Mouse (Mus musculus): ENCODE data around the gene Sfrp5. TPM values are rescaled to one million over a fixed set of nuclear protein-coding genes. Genes with fewer than 3 reads are reported as not detected.

The Sfrp5 gene
- 0.37 TPM in 1 of 2 replicates, not detected in the other for polyA plus RNA-seq (2015; fragmentation: Nextera tagmentation; extraction: Ambion mirVana)

DNA sequence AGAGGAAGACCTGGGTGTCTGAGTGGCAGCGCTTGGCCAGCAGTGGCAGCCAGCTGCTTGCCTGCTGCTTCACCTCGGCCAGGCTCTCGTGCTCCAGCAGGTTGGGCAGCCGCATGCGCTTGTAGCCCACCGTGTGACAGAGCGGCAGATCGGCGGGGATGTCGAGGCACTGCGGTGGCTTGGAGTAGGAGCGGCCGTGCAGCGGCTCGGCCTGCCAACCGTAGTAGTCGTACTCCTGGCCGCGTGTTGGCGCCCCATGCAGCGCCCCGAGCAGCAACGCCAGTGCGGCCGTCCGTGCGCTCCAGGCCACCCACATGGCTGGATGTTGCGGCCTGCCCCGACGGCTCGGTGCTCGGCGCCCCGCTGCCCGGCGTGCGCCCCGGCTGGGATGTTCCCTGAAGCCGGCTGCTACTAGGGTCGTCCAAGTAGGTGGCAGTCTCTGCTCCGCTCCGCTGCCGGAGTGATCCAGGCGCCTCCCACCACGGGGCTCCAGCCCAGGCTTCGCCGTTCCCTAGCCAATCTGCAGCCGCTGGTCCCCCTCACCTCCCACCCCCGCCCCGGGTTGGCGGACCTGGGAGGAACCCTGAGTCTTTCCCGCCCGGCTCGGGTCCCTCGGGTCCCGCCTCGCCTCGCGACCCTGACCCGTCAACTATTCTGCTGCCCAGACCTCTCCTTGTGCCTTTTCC, at the start of gene Sfrp5:
Gene Sfrp5 (minus strand): TSS at position 557 of the 686 bp plus-strand sequence.
- Histone ChIP-seq H3K27ac (ENCODE audit: low read length) (no peak within 1 kb of the TSS), H3K27me3 (ENCODE audit: control insufficient read depth, insufficient read depth, low read depth, low read length) (peaks cover 51% of the 10 kb centered on the region), H3K9ac (ENCODE audit: low read depth, low read length) (no peak within 1 kb of the TSS), H3K9me3 (replicated peaks; ENCODE audit: control insufficient read depth, low read length) (no peaks in the 10 kb centered on the region), H3K36me3 (ENCODE audit: control insufficient read depth, insufficient read depth) (no peaks in the 10 kb centered on the region), H3K4me3 (ENCODE audit: low read depth, low read length) (no peak within 1 kb of the TSS), H3K4me1 (ENCODE audit: control insufficient read depth, low read depth, low read length) (no peaks in the 10 kb centered on the region), H3K4me2 (ENCODE audit: low read depth, low read length) (no peak within 1 kb of the TSS)
- ATAC-seq (ENCODE audit: low read depth) = no peak
- WGBS (ENCODE audit: insufficient replicate concordance) = 3% methylated on average over 60 of the region's 60 CpGs

DNA sequence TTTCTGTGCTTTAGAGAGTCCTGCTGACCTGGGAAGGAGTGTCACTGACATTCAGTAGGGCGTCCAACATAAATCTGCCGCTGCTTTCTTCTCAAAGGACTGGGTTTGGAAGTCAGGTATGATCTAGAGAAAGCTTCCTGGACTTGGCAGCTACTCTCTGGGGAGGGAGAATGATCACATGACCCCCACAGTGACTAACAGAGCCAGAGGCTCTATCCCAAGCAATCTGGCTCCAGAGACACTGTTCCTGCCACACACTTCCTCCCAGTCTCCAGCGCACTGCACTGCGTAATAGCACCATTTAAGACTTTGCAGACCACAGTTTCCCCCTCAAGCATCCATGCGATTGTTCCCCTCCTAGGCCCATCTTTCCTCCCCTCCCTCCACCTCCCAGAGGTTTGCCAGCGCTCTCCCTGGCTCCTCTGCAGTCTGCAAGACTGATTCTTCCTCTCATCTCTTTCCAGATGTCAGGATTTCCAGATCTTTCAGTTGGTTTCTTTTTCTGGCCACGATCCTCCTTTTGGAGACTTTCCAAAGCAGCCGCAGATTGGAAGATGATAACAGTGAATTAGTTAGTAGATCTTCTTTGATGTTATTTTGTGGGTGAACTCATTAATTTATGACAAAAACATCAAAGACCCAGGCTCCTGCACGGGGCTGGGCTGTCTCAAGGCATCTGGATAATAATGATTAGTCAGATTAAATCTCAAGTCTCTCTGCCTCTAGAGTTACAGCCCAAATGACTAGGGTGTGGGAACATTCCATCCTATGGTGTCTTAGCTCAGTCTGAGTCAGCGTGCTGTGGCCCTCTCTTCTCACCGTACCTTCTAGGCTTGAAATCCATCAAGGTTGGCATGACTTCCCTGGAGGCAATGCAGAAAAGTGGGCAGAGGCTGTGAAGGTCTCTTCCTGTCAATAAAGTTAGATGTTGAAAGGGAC, 48.2 kb upstream of the Sfrp5 start:
- no peak for ATAC-seq (ENCODE audit: low read depth)
- H3K9ac ChIP-seq (ENCODE audit: low read depth, low read length) = no peak overlapping the region
- no peak overlapping the region for H3K4me3 ChIP-seq (ENCODE audit: low read depth, low read length)
- H3K27me3 ChIP-seq (ENCODE audit: control insufficient read depth, insufficient read depth, low read depth, low read length) = peaks cover 9% of the 10 kb centered on the region
- no peaks in the 10 kb centered on the region for H3K9me3 ChIP-seq (replicated peaks; ENCODE audit: control insufficient read depth, low read length)
- WGBS (ENCODE audit: insufficient replicate concordance) = 44% methylated on average over 11 of the region's 11 CpGs
- no peak overlapping the region for H3K27ac ChIP-seq (ENCODE audit: low read length)
- no peaks in the 10 kb centered on the region for H3K4me1 ChIP-seq (ENCODE audit: control insufficient read depth, low read depth, low read length)
- H3K36me3 ChIP-seq (ENCODE audit: control insufficient read depth, insufficient read depth) = no peaks in the 10 kb centered on the region
- H3K4me2 ChIP-seq (ENCODE audit: low read depth, low read length) = no peak overlapping the region

DNA sequence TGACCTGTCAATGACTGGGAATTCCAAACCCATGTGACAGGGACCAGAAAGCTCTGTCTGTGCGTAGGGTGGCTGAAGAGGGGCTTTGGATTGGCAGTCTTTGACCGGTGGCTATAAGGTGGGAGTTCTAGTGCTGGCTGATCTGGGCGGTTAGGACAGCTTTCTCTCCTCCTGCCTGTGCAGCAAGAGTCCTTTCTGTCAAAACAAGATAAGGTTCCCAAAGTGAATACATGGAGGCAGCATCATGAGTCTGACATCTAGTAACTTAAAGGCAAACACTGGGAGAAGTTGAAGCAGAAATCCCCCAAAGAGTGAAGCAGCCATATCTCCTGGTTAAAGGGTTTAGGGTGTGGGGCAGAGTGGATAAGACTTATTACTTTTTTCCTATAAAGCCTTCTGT, 45.5 kb upstream of the Sfrp5 start, which contains the start of gene Golga7b:
Gene Golga7b (plus strand): TSS at position 56 of the 400 bp plus-strand sequence.
- WGBS (ENCODE audit: insufficient replicate concordance) = 37% methylated on average over 3 of the region's 3 CpGs
- Histone ChIP-seq H3K9ac (ENCODE audit: low read depth, low read length) (no peak within 1 kb of the TSS), H3K4me1 (ENCODE audit: control insufficient read depth, low read depth, low read length) (no peaks in the 10 kb centered on the region), H3K27ac (ENCODE audit: low read length) (no peak within 1 kb of the TSS), H3K4me3 (ENCODE audit: low read depth, low read length) (no peak within 1 kb of the TSS), H3K9me3 (replicated peaks; ENCODE audit: control insufficient read depth, low read length) (no peaks in the 10 kb centered on the region), H3K36me3 (ENCODE audit: control insufficient read depth, insufficient read depth) (no peaks in the 10 kb centered on the region), H3K27me3 (ENCODE audit: control insufficient read depth, insufficient read depth, low read depth, low read length) (no peaks in the 10 kb centered on the region), H3K4me2 (ENCODE audit: low read depth, low read length) (no peak within 1 kb of the TSS)
- no peak for ATAC-seq (ENCODE audit: low read depth)

DNA sequence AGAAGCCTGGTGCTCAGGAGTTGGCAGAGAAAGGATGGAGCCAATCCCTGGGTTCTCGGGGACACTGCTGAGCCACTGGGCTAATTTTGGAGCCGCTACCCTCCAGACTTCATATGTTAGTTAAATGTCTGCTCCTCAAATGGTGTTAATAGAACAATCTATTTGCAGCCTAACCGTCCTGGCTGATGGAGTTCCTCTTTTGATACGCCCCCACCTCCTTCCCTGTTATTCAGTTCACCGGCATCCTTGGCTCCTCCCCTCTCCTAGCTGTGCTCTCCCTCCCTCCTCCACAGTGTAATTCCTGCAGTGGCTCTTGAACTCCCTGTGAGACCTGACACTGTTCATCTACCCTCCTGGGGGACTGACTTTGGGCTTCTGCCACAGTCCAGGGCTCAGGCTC, 44.6 kb upstream of the Sfrp5 start:
- no peak overlapping the region for H3K4me2 ChIP-seq (ENCODE audit: low read depth, low read length)
- H3K27ac ChIP-seq (ENCODE audit: low read length) = no peak overlapping the region
- no peaks in the 10 kb centered on the region for H3K4me1 ChIP-seq (ENCODE audit: control insufficient read depth, low read depth, low read length)
- WGBS (ENCODE audit: insufficient replicate concordance) = 31% methylated on average over 5 of the region's 5 CpGs
- H3K27me3 ChIP-seq (ENCODE audit: control insufficient read depth, insufficient read depth, low read depth, low read length) = no peaks in the 10 kb centered on the region
- H3K9ac ChIP-seq (ENCODE audit: low read depth, low read length) = no peak overlapping the region
- no peaks in the 10 kb centered on the region for H3K9me3 ChIP-seq (replicated peaks; ENCODE audit: control insufficient read depth, low read length)
- H3K36me3 ChIP-seq (ENCODE audit: control insufficient read depth, insufficient read depth) = no peaks in the 10 kb centered on the region
- no peak overlapping the region for H3K4me3 ChIP-seq (ENCODE audit: low read depth, low read length)
- no peak for ATAC-seq (ENCODE audit: low read depth)

DNA sequence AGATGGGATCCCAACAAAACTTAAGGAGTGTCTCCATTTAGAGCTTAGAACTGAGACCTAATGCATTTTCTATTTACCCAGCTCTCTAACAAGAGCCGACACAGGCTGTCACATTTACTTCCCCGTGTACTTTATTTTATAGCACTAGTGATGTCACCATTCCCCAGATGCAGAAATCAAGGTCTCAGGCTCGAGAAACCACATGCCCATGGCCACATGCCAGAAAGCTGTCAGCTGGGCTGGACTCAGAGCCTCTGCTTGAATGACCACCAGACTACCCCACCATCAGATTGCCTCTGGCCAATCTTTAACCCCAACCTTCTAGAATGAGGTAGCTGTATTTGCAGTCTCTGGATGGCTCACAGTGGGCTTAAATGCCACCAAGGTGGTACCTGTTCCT, 41.3 kb upstream of the Sfrp5 start:
- no peak overlapping the region for H3K9ac ChIP-seq (ENCODE audit: low read depth, low read length)
- no peaks in the 10 kb centered on the region for H3K36me3 ChIP-seq (ENCODE audit: control insufficient read depth, insufficient read depth)
- no peak overlapping the region for H3K4me2 ChIP-seq (ENCODE audit: low read depth, low read length)
- H3K9me3 ChIP-seq (replicated peaks; ENCODE audit: control insufficient read depth, low read length) = no peaks in the 10 kb centered on the region
- H3K27me3 ChIP-seq (ENCODE audit: control insufficient read depth, insufficient read depth, low read depth, low read length) = no peaks in the 10 kb centered on the region
- no peak for ATAC-seq (ENCODE audit: low read depth)
- 45% methylated on average over 3 of the region's 3 CpGs for WGBS (ENCODE audit: insufficient replicate concordance)
- no peaks in the 10 kb centered on the region for H3K4me1 ChIP-seq (ENCODE audit: control insufficient read depth, low read depth, low read length)
- H3K27ac ChIP-seq (ENCODE audit: low read length) = no peak overlapping the region
- no peak overlapping the region for H3K4me3 ChIP-seq (ENCODE audit: low read depth, low read length)

DNA sequence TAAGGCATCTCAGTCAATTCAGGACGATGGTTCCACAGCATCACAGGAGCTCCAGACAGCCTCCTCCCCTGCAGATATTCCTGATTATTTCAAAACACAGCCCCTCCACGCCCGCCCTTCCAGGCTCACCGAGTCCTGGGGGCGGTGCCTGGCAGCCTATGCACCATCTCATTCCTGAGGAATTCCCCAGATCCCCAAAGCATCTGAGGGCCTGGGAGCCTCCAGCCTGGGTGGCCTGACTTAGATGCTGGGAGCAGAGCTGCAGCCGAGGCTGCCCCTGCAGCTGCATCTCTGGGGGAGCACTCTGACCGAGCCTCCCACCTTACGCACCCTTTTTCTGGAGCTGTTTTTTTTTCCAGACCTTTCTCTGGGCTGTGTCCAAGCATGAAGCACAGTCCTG, 38.8 kb upstream of the Sfrp5 start:
- 60% methylated on average over 8 of the region's 8 CpGs for WGBS (ENCODE audit: insufficient replicate concordance)
- no peak overlapping the region for H3K4me3 ChIP-seq (ENCODE audit: low read depth, low read length)
- H3K4me2 ChIP-seq (ENCODE audit: low read depth, low read length) = no peak overlapping the region
- no peak overlapping the region for H3K9ac ChIP-seq (ENCODE audit: low read depth, low read length)
- ATAC-seq (ENCODE audit: low read depth) = no peak
- no peak overlapping the region for H3K27ac ChIP-seq (ENCODE audit: low read length)
- H3K9me3 ChIP-seq (replicated peaks; ENCODE audit: control insufficient read depth, low read length) = no peaks in the 10 kb centered on the region
- H3K4me1 ChIP-seq (ENCODE audit: control insufficient read depth, low read depth, low read length) = no peaks in the 10 kb centered on the region
- no peaks in the 10 kb centered on the region for H3K36me3 ChIP-seq (ENCODE audit: control insufficient read depth, insufficient read depth)
- H3K27me3 ChIP-seq (ENCODE audit: control insufficient read depth, insufficient read depth, low read depth, low read length) = no peaks in the 10 kb centered on the region

DNA sequence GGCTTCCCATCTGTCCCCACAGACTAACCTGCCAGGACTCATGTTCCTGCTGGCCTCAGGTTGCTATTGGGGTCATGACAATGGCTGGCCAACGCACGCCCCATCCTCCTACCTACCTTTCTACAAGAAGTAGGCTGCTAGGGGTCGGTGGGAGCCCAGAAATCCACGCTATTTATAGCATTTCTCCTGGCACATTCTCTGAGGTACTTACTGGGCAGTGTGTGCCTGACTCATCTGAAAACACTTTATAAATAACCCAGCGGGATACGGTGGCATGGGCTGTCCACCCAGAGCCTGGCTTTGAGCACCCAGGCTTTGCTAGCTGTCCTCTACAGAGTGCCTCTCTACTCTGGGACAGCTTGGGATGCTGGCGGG, 36.3 kb upstream of the Sfrp5 start:
- 49% methylated on average over 7 of the region's 7 CpGs for WGBS (ENCODE audit: insufficient replicate concordance)
- Histone ChIP-seq H3K27ac (ENCODE audit: low read length) (no peak overlapping the region), H3K27me3 (ENCODE audit: control insufficient read depth, insufficient read depth, low read depth, low read length) (no peaks in the 10 kb centered on the region), H3K9ac (ENCODE audit: low read depth, low read length) (no peak overlapping the region), H3K36me3 (ENCODE audit: control insufficient read depth, insufficient read depth) (no peaks in the 10 kb centered on the region), H3K9me3 (replicated peaks; ENCODE audit: control insufficient read depth, low read length) (no peaks in the 10 kb centered on the region), H3K4me3 (ENCODE audit: low read depth, low read length) (no peak overlapping the region), H3K4me1 (ENCODE audit: control insufficient read depth, low read depth, low read length) (no peaks in the 10 kb centered on the region), H3K4me2 (ENCODE audit: low read depth, low read length) (no peak overlapping the region)
- ATAC-seq (ENCODE audit: low read depth) = no peak

DNA sequence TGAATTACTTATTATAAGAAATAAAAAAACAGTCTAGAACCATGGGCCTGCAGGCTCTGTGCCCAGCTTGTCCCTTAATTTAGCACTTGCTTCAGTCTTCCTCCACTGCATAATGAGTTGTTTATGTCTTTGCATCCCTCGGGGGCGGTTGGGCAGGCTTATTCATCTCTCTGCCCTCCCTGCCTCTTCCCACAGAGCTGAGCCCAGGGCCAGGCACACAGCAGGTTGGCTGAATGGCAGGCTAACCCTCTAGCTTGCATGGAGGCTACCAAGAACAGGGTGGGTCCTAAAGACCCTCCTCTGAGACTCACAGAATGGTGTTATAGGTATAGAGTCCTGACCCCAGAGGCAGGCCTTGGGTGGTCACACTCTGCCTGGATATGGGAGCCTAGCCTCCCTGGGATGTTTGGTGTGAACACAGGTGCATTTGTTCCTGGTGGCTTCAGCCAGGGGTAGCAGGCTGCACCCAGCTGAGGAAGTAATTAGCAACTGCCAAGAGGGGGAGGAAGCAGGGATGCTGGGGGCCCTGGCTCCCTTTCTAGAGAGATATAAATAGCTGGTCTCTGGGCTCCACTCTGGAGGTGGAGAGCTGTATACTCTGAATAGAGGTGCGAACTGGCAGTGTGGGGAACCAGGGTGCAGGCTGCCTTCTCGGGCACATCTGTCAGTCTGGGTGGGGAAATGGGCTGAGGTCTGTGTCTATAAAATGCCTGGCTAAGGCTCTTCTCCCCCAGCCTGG, 35.7 kb upstream of the Sfrp5 start:
- no peaks in the 10 kb centered on the region for H3K9me3 ChIP-seq (replicated peaks; ENCODE audit: control insufficient read depth, low read length)
- no peak overlapping the region for H3K4me2 ChIP-seq (ENCODE audit: low read depth, low read length)
- H3K4me3 ChIP-seq (ENCODE audit: low read depth, low read length) = no peak overlapping the region
- no peaks in the 10 kb centered on the region for H3K36me3 ChIP-seq (ENCODE audit: control insufficient read depth, insufficient read depth)
- no peaks in the 10 kb centered on the region for H3K27me3 ChIP-seq (ENCODE audit: control insufficient read depth, insufficient read depth, low read depth, low read length)
- H3K9ac ChIP-seq (ENCODE audit: low read depth, low read length) = no peak overlapping the region
- no peaks in the 10 kb centered on the region for H3K4me1 ChIP-seq (ENCODE audit: control insufficient read depth, low read depth, low read length)
- ATAC-seq (ENCODE audit: low read depth) = no peak
- 28% methylated on average over 4 of the region's 4 CpGs for WGBS (ENCODE audit: insufficient replicate concordance)
- H3K27ac ChIP-seq (ENCODE audit: low read length) = no peak overlapping the region

All from liver, embryonic 16.5 days (tissue).